Mouse (Mus musculus): ENCODE data around the gene Ralgapa2. TPM values are rescaled to one million over a fixed set of nuclear protein-coding genes. Genes with fewer than 3 reads are reported as not detected.

Ralgapa2 gene
- polyA plus RNA-seq, 1 experiment, result 0.01 TPM

DNA sequence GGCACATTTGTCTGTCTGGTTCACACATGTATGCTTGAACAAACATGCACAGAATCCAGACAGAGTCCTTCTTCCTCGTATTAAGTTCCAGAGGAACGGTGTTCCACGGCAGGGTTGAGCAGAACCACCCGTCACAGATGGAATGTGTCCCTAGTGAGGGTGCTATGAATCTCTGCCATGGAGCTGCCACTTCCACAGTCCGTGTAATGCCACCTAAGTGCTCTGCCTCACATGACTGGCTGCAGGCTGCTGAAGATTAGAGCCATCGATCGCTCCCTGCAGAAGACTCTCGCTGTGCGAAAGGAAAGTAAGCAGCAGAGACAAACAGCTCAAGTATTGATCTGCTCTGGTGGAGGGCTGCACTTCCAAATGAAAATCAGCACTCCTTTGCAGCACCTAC is 218.6 kb downstream of the Ralgapa2 start:
- H3K27me3 ChIP-seq (ENCODE audit: control insufficient read depth), result no peaks in the 10 kb centered on the region
- H3K4me3 ChIP-seq (replicated peaks), result no peak overlapping the region
- no peak for TF ChIP-seq TAL1 (IDR thresholded peaks at IDR 0.05; ENCODE audit: low read length)
- no peak for TF ChIP-seq GATA1 (IDR thresholded peaks at IDR 0.05; ENCODE audit: low read length)
- no peaks in the 10 kb centered on the region for H3K9me3 ChIP-seq (ENCODE audit: control insufficient read depth, low read length)
- H3K36me3 ChIP-seq (ENCODE audit: control insufficient read depth), result no peaks in the 10 kb centered on the region
- no peaks in the 10 kb centered on the region for H3K4me1 ChIP-seq (ENCODE audit: control insufficient read depth)

DNA sequence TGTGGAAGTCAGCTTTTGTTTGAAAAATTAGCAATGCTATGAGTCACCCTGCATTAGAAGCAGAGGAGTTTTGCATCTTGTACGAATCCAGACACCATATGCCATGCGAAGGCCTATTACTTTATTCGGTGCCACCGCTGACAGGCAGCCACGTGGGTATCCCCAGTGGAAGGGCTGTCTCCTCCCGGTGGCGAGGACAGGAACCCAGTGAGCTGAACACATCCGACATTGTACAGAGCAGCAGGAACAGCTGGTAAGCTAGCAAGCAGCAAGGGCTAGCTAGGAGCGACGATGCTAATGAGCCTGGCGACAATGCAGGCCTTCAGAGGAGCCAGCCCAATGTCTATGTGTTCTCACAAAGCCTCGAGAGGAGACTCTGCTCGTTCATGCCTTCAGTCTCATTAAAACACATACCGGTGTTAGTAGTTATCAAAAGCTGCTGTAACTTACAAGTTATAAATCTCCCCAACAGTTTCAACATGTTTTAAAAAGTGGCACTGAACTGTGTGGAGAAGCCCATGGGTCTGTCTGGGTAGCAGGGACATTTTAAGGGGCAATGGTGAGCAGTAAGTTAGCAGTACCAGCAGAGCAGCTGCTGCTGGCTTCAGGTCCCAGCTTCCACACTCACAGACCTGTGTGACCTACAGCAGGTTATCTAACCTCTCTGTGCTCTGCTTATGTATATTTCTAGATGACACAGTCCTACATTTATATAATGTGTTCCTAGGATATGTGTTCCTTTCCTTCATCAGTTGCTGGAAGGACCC is 221.1 kb downstream of the Ralgapa2 start:
- Histone ChIP-seq H3K9me3 (ENCODE audit: control insufficient read depth, low read length) (no peaks in the 10 kb centered on the region), H3K27me3 (ENCODE audit: control insufficient read depth) (no peaks in the 10 kb centered on the region), H3K36me3 (ENCODE audit: control insufficient read depth) (no peaks in the 10 kb centered on the region), H3K4me1 (ENCODE audit: control insufficient read depth) (no peaks in the 10 kb centered on the region), H3K4me3 (replicated peaks) (no peak overlapping the region)
- no peak for TF ChIP-seq GATA1 (IDR thresholded peaks at IDR 0.05; ENCODE audit: low read length)
- TF ChIP-seq TAL1 (IDR thresholded peaks at IDR 0.05; ENCODE audit: low read length), result no peak

DNA sequence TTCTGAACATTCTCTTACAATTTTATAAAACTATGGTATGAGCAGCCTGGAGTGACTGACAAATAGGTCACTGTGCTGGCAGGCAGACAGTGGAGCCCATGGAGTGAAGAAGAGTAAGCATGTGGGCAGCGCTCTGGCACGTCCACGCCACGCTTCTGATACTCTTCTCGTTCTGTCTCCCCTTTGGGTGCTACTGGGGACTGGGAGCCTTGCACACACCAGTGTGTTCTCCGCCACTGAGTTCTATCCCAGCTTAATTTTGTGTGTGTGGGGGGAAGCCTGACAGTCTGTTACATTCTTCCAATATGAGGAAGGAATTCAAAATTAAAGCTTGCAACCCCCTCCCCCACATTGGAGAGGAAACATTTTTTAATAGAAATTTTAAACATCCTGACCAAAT is 221.8 kb downstream of the Ralgapa2 start:
- Histone ChIP-seq H3K4me1 (ENCODE audit: control insufficient read depth) (no peaks in the 10 kb centered on the region), H3K9me3 (ENCODE audit: control insufficient read depth, low read length) (no peaks in the 10 kb centered on the region), H3K4me3 (replicated peaks) (no peak overlapping the region), H3K36me3 (ENCODE audit: control insufficient read depth) (no peaks in the 10 kb centered on the region), H3K27me3 (ENCODE audit: control insufficient read depth) (no peaks in the 10 kb centered on the region)
- no peak for TF ChIP-seq GATA1 (IDR thresholded peaks at IDR 0.05; ENCODE audit: low read length)
- TF ChIP-seq TAL1 (IDR thresholded peaks at IDR 0.05; ENCODE audit: low read length), result no peak

DNA sequence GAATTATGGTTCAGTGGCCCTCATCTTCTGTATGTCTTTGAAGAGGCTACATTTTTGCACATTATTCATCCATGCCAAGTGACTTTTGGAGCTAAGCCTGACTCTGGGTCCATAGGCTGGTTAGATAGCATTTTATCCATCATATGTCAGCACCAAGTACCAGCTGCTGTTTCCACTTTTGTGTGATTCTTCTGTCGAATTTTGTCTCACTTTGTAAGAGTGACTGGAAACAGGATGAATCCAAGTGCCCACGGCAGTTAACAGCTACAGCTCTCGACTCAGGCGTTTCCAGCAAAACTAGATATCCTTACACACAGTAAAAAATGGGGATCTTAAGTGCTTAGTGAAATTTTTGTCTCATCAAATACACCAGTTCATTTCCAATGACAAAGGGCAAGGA is 222.8 kb downstream of the Ralgapa2 start:
- Histone ChIP-seq H3K4me3 (replicated peaks) (no peak overlapping the region), H3K4me1 (ENCODE audit: control insufficient read depth) (no peaks in the 10 kb centered on the region), H3K36me3 (ENCODE audit: control insufficient read depth) (no peaks in the 10 kb centered on the region), H3K27me3 (ENCODE audit: control insufficient read depth) (no peaks in the 10 kb centered on the region), H3K9me3 (ENCODE audit: control insufficient read depth, low read length) (no peaks in the 10 kb centered on the region)
- TF ChIP-seq TAL1 (IDR thresholded peaks at IDR 0.05; ENCODE audit: low read length), result no peak
- no peak for TF ChIP-seq GATA1 (IDR thresholded peaks at IDR 0.05; ENCODE audit: low read length)

DNA sequence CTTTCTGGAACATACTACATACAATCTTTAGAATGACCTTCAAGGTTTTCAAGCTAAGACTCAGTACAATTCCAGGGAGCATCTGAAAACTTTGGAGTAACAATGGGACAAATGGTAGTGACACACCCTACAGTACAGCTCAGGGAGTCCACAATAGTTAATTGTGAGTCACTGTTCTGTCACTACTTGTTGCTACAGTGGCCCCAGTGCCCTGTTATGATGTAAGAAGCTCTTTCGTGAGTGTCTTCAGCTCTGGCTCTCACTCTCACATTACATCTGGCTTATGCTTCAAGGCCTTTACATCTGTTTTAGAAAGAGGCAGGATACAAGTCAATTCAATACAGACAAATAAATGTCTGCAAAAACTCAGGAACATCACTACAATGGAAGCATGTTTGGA is 223.8 kb downstream of the Ralgapa2 start:
- Histone ChIP-seq H3K4me1 (ENCODE audit: control insufficient read depth) (no peaks in the 10 kb centered on the region), H3K9me3 (ENCODE audit: control insufficient read depth, low read length) (no peaks in the 10 kb centered on the region), H3K4me3 (replicated peaks) (no peak overlapping the region), H3K36me3 (ENCODE audit: control insufficient read depth) (no peaks in the 10 kb centered on the region), H3K27me3 (ENCODE audit: control insufficient read depth) (no peaks in the 10 kb centered on the region)
- TF ChIP-seq TAL1 (IDR thresholded peaks at IDR 0.05; ENCODE audit: low read length) (no peak), GATA1 (IDR thresholded peaks at IDR 0.05; ENCODE audit: low read length) (no peak)

DNA sequence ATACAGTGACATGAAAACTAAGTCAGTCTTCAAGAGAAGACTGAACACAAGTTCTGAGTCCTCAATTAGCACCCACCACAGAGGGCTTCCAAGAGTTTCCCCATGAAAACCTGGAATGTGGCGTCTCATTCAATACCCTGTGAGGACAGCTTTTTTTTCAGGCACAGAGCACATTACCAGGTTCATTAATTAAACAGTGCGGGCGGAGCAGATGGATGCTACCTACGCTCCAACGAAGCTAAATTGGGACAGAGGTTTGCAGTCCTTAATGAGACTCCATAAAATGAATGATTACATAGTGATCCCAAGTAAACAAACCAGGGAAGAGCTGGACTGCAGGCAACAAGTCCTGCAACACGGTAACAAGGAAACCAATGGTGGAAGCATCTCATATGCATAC is 224.6 kb downstream of the Ralgapa2 start:
- TF ChIP-seq GATA1 (IDR thresholded peaks at IDR 0.05; ENCODE audit: low read length) (no peak), TAL1 (IDR thresholded peaks at IDR 0.05; ENCODE audit: low read length) (no peak)
- no peaks in the 10 kb centered on the region for H3K36me3 ChIP-seq (ENCODE audit: control insufficient read depth)
- no peaks in the 10 kb centered on the region for H3K4me1 ChIP-seq (ENCODE audit: control insufficient read depth)
- no peak overlapping the region for H3K4me3 ChIP-seq (replicated peaks)
- no peaks in the 10 kb centered on the region for H3K27me3 ChIP-seq (ENCODE audit: control insufficient read depth)
- H3K9me3 ChIP-seq (ENCODE audit: control insufficient read depth, low read length), result no peaks in the 10 kb centered on the region

DNA sequence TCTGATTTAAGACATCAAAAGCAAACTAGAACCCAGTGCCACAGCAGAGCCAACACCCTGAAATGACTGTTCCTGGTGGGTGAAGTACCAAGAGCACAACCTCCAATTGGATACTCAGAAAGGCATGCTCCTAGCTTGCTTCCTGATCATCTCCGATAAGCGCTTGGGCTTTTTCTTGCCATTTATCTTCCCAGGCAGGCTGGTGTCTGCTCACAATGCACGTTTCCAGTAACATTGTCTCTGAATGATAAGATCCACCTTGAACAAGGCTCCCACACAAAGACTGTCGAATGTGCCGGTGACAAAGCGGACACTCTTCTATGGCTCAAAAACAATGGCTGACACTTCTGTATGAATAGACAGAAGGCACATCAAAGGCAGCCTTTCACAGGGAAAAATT is 230.8 kb downstream of the Ralgapa2 start:
- Histone ChIP-seq H3K9me3 (ENCODE audit: control insufficient read depth, low read length) (no peaks in the 10 kb centered on the region), H3K36me3 (ENCODE audit: control insufficient read depth) (no peaks in the 10 kb centered on the region), H3K27me3 (ENCODE audit: control insufficient read depth) (no peaks in the 10 kb centered on the region), H3K4me1 (ENCODE audit: control insufficient read depth) (0 out of 2 replicates have a peak, but pooled peaks cover 2% of the 10 kb centered on the region), H3K4me3 (replicated peaks) (no peak overlapping the region)
- TF ChIP-seq TAL1 (IDR thresholded peaks at IDR 0.05; ENCODE audit: low read length) (no peak), GATA1 (IDR thresholded peaks at IDR 0.05; ENCODE audit: low read length) (no peak)

DNA sequence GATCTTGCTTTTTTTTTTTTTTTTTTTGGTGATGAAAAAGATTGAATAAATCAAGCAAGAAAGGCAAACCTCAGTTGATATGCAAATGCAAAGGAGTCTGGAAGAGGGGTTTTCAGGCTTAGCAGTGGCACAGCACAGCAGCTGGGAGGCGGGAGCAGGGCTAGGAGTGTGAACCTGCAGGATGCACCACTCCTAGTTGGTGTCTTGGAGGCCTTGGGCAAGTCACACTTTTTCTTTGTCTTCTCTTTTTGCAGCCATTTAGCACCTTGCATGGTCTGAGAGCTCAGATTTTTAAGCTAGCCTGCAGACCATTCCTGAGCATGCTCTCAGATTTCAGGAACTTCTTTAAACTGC is 231.2 kb downstream of the Ralgapa2 start:
- Histone ChIP-seq H3K4me1 (ENCODE audit: control insufficient read depth) (0 out of 2 replicates have a peak, but pooled peaks cover 2% of the 10 kb centered on the region), H3K4me3 (replicated peaks) (no peak overlapping the region), H3K9me3 (ENCODE audit: control insufficient read depth, low read length) (no peaks in the 10 kb centered on the region), H3K36me3 (ENCODE audit: control insufficient read depth) (no peaks in the 10 kb centered on the region), H3K27me3 (ENCODE audit: control insufficient read depth) (no peaks in the 10 kb centered on the region)
- TF ChIP-seq GATA1 (IDR thresholded peaks at IDR 0.05; ENCODE audit: low read length) (no peak), TAL1 (IDR thresholded peaks at IDR 0.05; ENCODE audit: low read length) (no peak)

DNA sequence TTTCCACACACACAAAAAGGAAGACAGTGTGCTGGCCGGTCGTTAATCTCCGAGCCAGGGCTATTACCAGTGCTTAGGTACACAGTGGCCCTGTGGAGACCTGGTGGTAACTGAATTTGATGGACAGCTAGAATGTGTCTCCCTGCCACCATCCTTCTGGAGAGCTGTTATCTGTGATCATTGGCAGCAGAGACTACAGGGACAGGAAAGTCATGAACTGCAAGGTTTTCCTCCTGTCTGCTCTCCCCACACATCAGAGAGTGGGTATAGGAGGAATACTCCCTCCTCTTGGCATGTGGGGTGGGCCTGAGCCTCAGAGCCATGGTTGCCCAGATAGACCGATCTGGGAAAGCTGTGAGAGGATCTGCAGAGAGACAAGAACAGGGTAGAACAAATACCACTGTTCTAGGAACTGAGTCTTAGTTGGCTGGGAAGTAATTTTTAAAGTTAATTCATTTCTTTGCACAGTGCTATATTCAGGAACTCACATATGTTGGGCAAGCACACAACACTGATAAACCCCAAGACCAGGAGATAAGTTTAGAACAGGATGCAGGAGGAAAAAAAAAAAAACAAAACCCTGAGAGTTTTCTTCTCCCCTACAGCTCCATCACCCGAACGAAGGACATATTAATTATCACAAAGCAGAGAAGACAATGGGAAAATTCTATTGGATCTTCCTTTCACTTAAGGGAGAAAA is 231.8 kb downstream of the Ralgapa2 start:
- Histone ChIP-seq H3K4me3 (replicated peaks) (no peak overlapping the region), H3K27me3 (ENCODE audit: control insufficient read depth) (no peaks in the 10 kb centered on the region), H3K9me3 (ENCODE audit: control insufficient read depth, low read length) (no peaks in the 10 kb centered on the region), H3K36me3 (ENCODE audit: control insufficient read depth) (no peaks in the 10 kb centered on the region), H3K4me1 (ENCODE audit: control insufficient read depth) (0 out of 2 replicates have a peak, but pooled peaks cover 2% of the 10 kb centered on the region)
- no peak for TF ChIP-seq GATA1 (IDR thresholded peaks at IDR 0.05; ENCODE audit: low read length)
- TF ChIP-seq TAL1 (IDR thresholded peaks at IDR 0.05; ENCODE audit: low read length), result no peak

All from erythroblast, embryonic 14.5 days (primary cell).